Mouse (Mus musculus): Measurements from ENCODE around the gene Arhgef40.
A peak's percentile ranks its signal among the peaks of the same experiment; 100 is the strongest.
"Not testable (repeated sequence)": the region's sequence is repeated elsewhere in the genome, so short reads cannot be mapped to it uniquely, and the experiment has no call there.

Gene Arhgef40

GRCm38 (mm10) chr14:52019590-52020340 is 35.2 kb downstream of the Arhgef40 start:
- peak; percentile 99 for DNase-seq

- DNase-seq: peak; percentile 91
These were observed 36.1 kb downstream of the Arhgef40 start, which contains the start of gene Zfp219 for GRCm38 (mm10) chr14:52020486-52021137. Zfp219 (minus strand) TSS chr14:52020733.

- DNase-seq: no peak
These were observed 36.6 kb downstream of the Arhgef40 start for GRCm38 (mm10) chr14:52021138-52021529.

DNA sequence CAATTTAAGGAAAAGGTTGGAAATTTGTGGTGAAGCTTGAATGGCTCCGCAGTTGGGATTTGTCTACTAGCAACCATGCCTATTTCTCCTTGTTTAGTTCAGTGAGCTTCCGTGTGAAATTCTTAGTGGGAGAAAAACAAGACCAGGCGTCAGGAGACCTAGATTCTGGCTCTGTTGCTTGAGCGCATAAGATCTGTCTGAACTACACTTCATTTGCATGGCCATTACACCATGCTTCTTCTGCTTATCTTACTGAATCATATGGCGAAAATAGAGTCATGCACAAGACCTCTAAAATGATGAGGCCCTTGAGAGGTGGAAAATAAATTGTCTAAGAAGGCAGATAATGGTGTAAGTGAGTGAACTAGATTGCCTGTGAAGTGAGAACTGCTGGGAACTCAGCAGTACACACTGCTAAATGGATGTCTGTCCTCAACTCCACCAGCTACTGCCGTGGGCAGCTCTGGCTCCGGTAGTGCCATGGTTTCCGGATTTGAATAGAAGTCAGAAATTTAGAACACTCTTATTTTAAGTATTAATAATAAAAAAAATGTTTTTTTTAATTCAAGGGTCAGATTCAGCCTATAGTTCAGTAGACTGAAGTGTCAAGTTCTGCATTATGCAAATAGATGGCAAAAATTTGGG is 37.2 kb downstream of the Arhgef40 start:
- no peak for DNase-seq

GRCm38 (mm10) chr14:52022244-52022708 is 37.8 kb downstream of the Arhgef40 start:
- DNase-seq: no peak

GRCm38 (mm10) chr14:52022709-52023459 is 38.4 kb downstream of the Arhgef40 start:
- DNase-seq: peak; percentile 96

GRCm38 (mm10) chr14:52024133-52024532 is 39.6 kb downstream of the Arhgef40 start:
- DNase-seq: no peak

DNA sequence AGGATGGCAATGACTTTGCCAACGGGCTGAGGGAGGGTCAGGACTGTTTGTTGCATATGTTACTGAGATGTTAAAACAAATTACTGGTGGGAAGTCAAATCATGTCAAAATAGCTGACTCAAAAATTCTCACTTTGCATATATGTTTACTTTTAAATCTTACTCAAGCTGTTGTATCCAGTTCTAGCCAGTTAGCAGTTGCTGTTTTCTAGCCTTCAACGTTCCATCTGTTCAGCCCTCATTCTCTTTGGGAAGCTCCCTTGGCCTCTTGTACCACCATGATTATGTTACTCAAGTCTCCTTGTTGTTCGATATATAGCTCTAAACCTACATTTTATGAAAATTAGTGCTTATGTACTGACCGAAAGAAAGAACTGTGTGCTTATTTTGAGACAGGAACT is 41.8 kb downstream of the Arhgef40 start:
- DNase-seq: no peak

GRCm38 (mm10) chr14:52035926-52036325 is 51.4 kb downstream of the Arhgef40 start:
- DNase-seq: no peak

GRCm38 (mm10) chr14:52039332-52039731 is 54.8 kb downstream of the Arhgef40 start:
- DNase-seq: no peak

- DNase-seq: not testable (repeated sequence)
These were observed 57.8 kb downstream of the Arhgef40 start, which contains the start of gene Olfr221 for GRCm38 (mm10) chr14:52042359-52042758. Olfr221 (minus strand) TSS chr14:52042459.

DNA sequence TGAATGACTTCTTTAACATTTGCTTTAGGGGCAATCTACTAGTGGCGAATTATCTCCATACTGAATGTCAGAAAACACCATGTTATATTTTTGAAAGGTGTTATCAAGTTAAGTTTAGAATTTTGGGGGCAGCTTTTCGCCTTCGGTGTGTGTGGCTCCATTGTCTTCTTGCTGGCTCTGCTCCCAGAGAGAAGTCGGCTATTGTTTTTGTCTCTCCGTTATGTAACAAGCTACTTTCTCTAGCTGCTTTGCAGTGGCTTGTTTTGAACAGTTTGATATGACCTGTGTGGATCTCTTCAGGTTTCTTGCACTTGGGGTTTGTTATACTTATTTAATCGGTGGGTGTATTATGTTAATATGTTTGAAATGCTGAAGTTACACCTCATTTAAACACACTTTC is 58.9 kb downstream of the Arhgef40 start:
- no peak for DNase-seq

- peak; percentile 17 for DNase-seq
These were observed 60.6 kb downstream of the Arhgef40 start for GRCm38 (mm10) chr14:52044901-52045678.

- DNase-seq: no peak
These were observed 61.5 kb downstream of the Arhgef40 start for GRCm38 (mm10) chr14:52045966-52046565.

- not testable (repeated sequence) for DNase-seq
These were observed 68.2 kb downstream of the Arhgef40 start for GRCm38 (mm10) chr14:52052720-52053119.
